ENCODE assay signal across 10 mouse cellular contexts in the genomic region with DNA sequence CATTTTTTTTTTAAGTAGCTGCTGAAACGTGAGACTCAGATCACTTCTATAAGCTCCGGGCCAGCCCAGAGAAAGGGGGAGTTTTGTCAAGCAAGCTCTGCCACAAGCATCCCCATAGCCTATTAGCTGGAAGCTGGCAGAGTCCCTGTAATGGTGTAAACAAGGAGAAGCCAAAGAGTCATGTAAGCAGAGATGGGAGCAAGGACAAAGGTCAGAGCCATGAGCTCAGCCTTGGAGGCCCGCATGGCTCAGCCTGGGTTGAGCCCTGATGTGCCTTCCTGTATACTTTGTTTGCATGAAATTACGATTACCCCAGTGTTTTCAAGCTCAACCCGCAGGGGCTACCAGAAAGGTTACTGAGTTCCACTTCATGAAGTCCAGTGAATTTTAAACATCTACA. TPM values are rescaled to one million over a fixed set of nuclear protein-coding genes. Genes with fewer than 3 reads are reported as not detected.
DNase-seq lines count a peak whose midpoint lies in the region; ATAC-seq and TF ChIP-seq lines count a peak whose summit lies in the region.
"Had no signal": no experiment of that assay in that cellular context is flagged by ENCODE, and none has a peak within 500 bp of the region (broad histone marks: within the 10 kb centered on the region; RNA-seq: fewer than 3 reads in every experiment).

No protein-coding gene starts in this region.

- peak overlapping the region; percentile 54; the same call in 1 of the 2 replicates for H3K27ac ChIP-seq in lung, postnatal 0 days (ENCODE audit: low read length)
- H3K27ac ChIP-seq in stomach, postnatal 0 days (replicated peaks): 0 out of 2 replicates have a peak overlapping the region, but pooled peaks have one; percentile 36
- H3K27ac ChIP-seq: midbrain, embryonic 15.5 days had no signal

- TF ChIP-seq CTCF in lung, postnatal 0 days (IDR thresholded peaks at IDR 0.05): no peak
- no peak for TF ChIP-seq CTCF in stomach, postnatal 0 days (IDR thresholded peaks at IDR 0.05; ENCODE audit: low read depth)

- H3K9ac ChIP-seq in lung, postnatal 0 days (replicated peaks; ENCODE audit: low read depth): no peak overlapping the region
- H3K9ac ChIP-seq in stomach, postnatal 0 days (ENCODE audit: low read length): no peak overlapping the region
- H3K9ac ChIP-seq: midbrain, embryonic 15.5 days had no signal

- no peaks in the 10 kb centered on the region for H3K9me3 ChIP-seq in lung, postnatal 0 days (ENCODE audit: low read length)
- no peaks in the 10 kb centered on the region for H3K9me3 ChIP-seq in stomach, postnatal 0 days (ENCODE audit: control insufficient read depth, low read length)
- H3K9me3 ChIP-seq: midbrain, embryonic 15.5 days had no signal

- no peak overlapping the region for H3K4me2 ChIP-seq in lung, postnatal 0 days (replicated peaks; ENCODE audit: low read depth, low read length)
- no peak overlapping the region for H3K4me2 ChIP-seq in stomach, postnatal 0 days (replicated peaks; ENCODE audit: low read depth)
- H3K4me2 ChIP-seq: midbrain, embryonic 15.5 days had no signal

- H3K4me3 ChIP-seq in lung, postnatal 0 days (ENCODE audit: low read depth, low read length): no peak overlapping the region
- no peak overlapping the region for H3K4me3 ChIP-seq in stomach, postnatal 0 days (ENCODE audit: low read depth, low read length)
- H3K4me3 ChIP-seq: midbrain, embryonic 15.5 days had no signal

- peak; percentile 66 for DNase-seq in adrenal gland, adult 2 months
- no peak for DNase-seq in adrenal gland, postnatal 14 days
- DNase-seq in lung, postnatal 0 days (ENCODE audit: low spot score): no peak
- no peak for DNase-seq in lung, adult 18-20 months
- DNase-seq in kidney, postnatal 14 days: peak; percentile 77
- DNase-seq in stomach, postnatal 0 days (ENCODE audit: low spot score): peak; percentile 39
- DNase-seq in cerebellum, postnatal 14 days: no peak
- DNase-seq in layer of hippocampus, postnatal 14 days (ENCODE audit: low spot score in 2 of 2): no peak
- DNase-seq: heart, postnatal 4 days had no signal

- no peaks in the 10 kb centered on the region for H3K27me3 ChIP-seq in lung, postnatal 0 days (replicated peaks; ENCODE audit: insufficient read depth, low read length)
- H3K27me3 ChIP-seq in stomach, postnatal 0 days (ENCODE audit: control insufficient read depth, insufficient read depth, low read length): no peaks in the 10 kb centered on the region
- H3K27me3 ChIP-seq: midbrain, embryonic 15.5 days had no signal

- TF ChIP-seq EP300 in lung, postnatal 0 days (IDR thresholded peaks at IDR 0.05): no peak
- TF ChIP-seq EP300 in stomach, postnatal 0 days (optimal IDR thresholded peaks at IDR 0.05): no peak

- ATAC-seq in lung, postnatal 0 days: peak; percentile 20; the same call in 1 of the 2 replicates
- ATAC-seq in stomach, postnatal 0 days (ENCODE audit: low FRiP score, low TSS enrichment): peak; percentile 74
- ATAC-seq: midbrain, embryonic 15.5 days had no signal

- WGBS in lung, postnatal 0 days: 17% methylated on average over 5 of the region's 5 CpGs
- 11% methylated on average over 5 of the region's 5 CpGs for WGBS in stomach, postnatal 0 days

- no peaks in the 10 kb centered on the region for H3K36me3 ChIP-seq in lung, postnatal 0 days (ENCODE audit: insufficient read depth, low read length)
- no peaks in the 10 kb centered on the region for H3K36me3 ChIP-seq in stomach, postnatal 0 days (ENCODE audit: control insufficient read depth, insufficient read depth, low read length)
- H3K36me3 ChIP-seq: midbrain, embryonic 15.5 days had no signal

- H3K4me1 ChIP-seq in lung, postnatal 0 days (ENCODE audit: insufficient read depth, low read depth, low read length): peaks cover 10% of the 10 kb centered on the region; the same call in 1 of the 2 replicates
- no peaks in the 10 kb centered on the region for H3K4me1 ChIP-seq in stomach, postnatal 0 days (replicated peaks; ENCODE audit: control insufficient read depth, insufficient read depth)

RNA-seq across cellular contexts. Expression of a gene that starts 19.5 kb away (rescaled TPM):
- total RNA-seq in adrenal gland, adult 2 months (2021): 1 to 10 TPM; 7.9 to 9.6 TPM
- 16.6 and 19.6 TPM in 2 replicates for polyA plus RNA-seq in adrenal gland, adult 2 months (2012; rRNA removed)
- 6.3 and 6.9 TPM in 2 replicates for total RNA-seq in adrenal gland, postnatal 14 days (2021)
- polyA plus RNA-seq in lung, postnatal 0 days (2015; fragmentation: Nextera tagmentation; extraction: Ambion mirVana): 17.8 and 19.9 TPM in 2 replicates
- polyA plus RNA-seq in stomach, postnatal 0 days (2015; fragmentation: Nextera tagmentation; extraction: Ambion mirVana): 9.6 and 9.9 TPM in 2 replicates
- total RNA-seq in layer of hippocampus, postnatal 14 days (2021): under 1 TPM; 0.74 to 0.94 TPM

RNA-seq across cellular contexts. Expression of a gene that starts 38.3 kb away (rescaled TPM):
- 10 to 100 TPM; 67.2 to 75.3 TPM for total RNA-seq in adrenal gland, adult 2 months (2021)
- 103 and 114 TPM in 2 replicates for polyA plus RNA-seq in adrenal gland, adult 2 months (2012; rRNA removed)
- 61.8 and 67.6 TPM in 2 replicates for total RNA-seq in adrenal gland, postnatal 14 days (2021)
- 201 and 223 TPM in 2 replicates for polyA plus RNA-seq in lung, postnatal 0 days (2015; fragmentation: Nextera tagmentation; extraction: Ambion mirVana)
- 79.1 and 84.8 TPM in 2 replicates for polyA plus RNA-seq in stomach, postnatal 0 days (2015; fragmentation: Nextera tagmentation; extraction: Ambion mirVana)
- total RNA-seq in layer of hippocampus, postnatal 14 days (2021): 10 to 100 TPM; 55.5 to 58.7 TPM

Comparison
In these comparisons a context has a peak if more than half of its experiments do, and no peak if none do; other contexts are left out.
1. DNase-seq: peak in adrenal gland, adult 2 months (single experiment), kidney, postnatal 14 days (single experiment) and stomach, postnatal 0 days (single experiment); none in adrenal gland, postnatal 14 days (single experiment), lung, postnatal 0 days (single experiment), lung, adult 18-20 months (0 of 2), cerebellum, postnatal 14 days (0 of 2) and layer of hippocampus, postnatal 14 days (0 of 2).